Mouse (Mus musculus): ENCODE measurements around the gene Gcm2.

DNA sequence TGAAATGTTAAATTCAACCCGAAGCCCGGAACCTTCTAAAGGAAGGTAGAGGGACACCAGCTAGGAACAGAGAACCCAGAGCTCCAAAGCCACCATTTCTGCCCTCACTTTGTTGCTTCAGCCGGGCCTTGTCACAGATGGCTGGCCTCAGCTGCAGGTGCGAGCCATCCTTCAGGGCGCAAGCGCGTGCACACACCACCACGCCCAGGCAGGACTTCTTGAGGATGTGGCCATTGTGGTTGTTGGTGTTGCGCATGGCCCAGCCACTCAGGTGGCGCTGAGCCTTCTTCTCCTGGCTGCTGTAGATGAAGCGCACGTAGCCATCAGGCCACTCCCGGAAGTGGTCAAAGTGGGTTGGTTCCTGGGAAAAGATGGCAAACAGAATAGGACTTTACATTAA is 5.3 kb downstream of the Gcm2 start:
- TF ChIP-seq GATA1 (IDR thresholded peaks at IDR 0.05; ENCODE audit: borderline replicate concordance, low read length), result no peak
- TF ChIP-seq CTCF (IDR thresholded peaks at IDR 0.05; ENCODE audit: low read depth, low read length), result no peak

Measured in G1E (cell line).